Mouse (Mus musculus) hindbrain, embryonic 14.5 days (tissue): Measurements from ENCODE around the gene AI661453. TPM values are rescaled to one million over a fixed set of nuclear protein-coding genes. Genes with fewer than 3 reads are reported as not detected.

Experiments used
- ATAC-seq: fragments of 200-750 bp; cut with Nextera tagmentation; 2 replicates; pipeline ENCODE4 v1.8.0; 2017; ENCODE audit warnings: moderate number of reproducible peaks, mild to moderate bottlenecking, moderate TSS enrichment, moderate library complexity; ENCODE audit not compliant: low FRiP score
- DNase-seq: peaks from one replicate; pipeline ENCODE4 v3.0.0-alpha.2; 2015; ENCODE audit warnings: low spot score
- H3K27ac ChIP-seq: fragments of 300-500 bp; sonication (generic); 2 replicates; pipeline ENCODE4 v1.5.1; 2014; ENCODE audit warnings: mild to moderate bottlenecking, moderate library complexity
- H3K27me3 ChIP-seq: fragments of 300-500 bp; sonication (generic); 2 replicates; pipeline ENCODE4 v1.6.1; 2014; ENCODE audit warnings: mild to moderate bottlenecking, low read length, mixed read lengths; ENCODE audit not compliant: control insufficient read depth, insufficient read depth
- H3K36me3 ChIP-seq: fragments of 300-500 bp; sonication (generic); replicated peaks from 2 replicates; pipeline ENCODE4 v1.6.1; 2014; ENCODE audit not compliant: control insufficient read depth, insufficient read depth
- H3K4me1 ChIP-seq: fragments of 300-500 bp; sonication (generic); replicated peaks from 2 replicates; pipeline ENCODE4 v1.6.1; 2014; ENCODE audit warnings: antibody characterized with exemption, low read length, mixed read lengths; ENCODE audit not compliant: control insufficient read depth, insufficient read depth
- H3K4me2 ChIP-seq: fragments of 300-500 bp; sonication (generic); replicated peaks from 2 replicates; pipeline ENCODE4 v1.6.1; 2014; ENCODE audit warnings: mild to moderate bottlenecking, moderate library complexity
- H3K4me3 ChIP-seq: fragments of 300-500 bp; sonication (generic); replicated peaks from 2 replicates; pipeline ENCODE4 v1.5.1; 2014; ENCODE audit warnings: mild to moderate bottlenecking, low read length
- H3K9ac ChIP-seq: fragments of 300-500 bp; sonication (generic); 2 replicates; pipeline ENCODE4 v1.6.1; 2014
- H3K9me3 ChIP-seq: fragments of 300-500 bp; sonication (generic); 2 replicates; pipeline ENCODE4 v1.6.1; 2016; ENCODE audit warnings: low read length; ENCODE audit not compliant: control insufficient read depth
- WGBS: fragments of 180-500 bp; shearing (Covaris S2); extraction: QIAGEN DNeasy Blood & Tissue Kit; methylation state at CpG from one replicate; pipeline ENCODE4 v1.1.7; 2014; 5-methylcytosine and 5-hydroxymethylcytosine counted together
- polyA plus RNA-seq: library from polyadenylated mRNA; unstranded; fragments of >200 nt; fragmentation: Nextera tagmentation; extraction: Ambion mirVana; gene quantifications from 2 replicates; pipeline ENCODE4 v1.2.1, GENCODE M21; 2014

AI661453 gene
- polyA plus RNA-seq, 1 experiment from 2014 or later, result 0.23 TPM

DNA sequence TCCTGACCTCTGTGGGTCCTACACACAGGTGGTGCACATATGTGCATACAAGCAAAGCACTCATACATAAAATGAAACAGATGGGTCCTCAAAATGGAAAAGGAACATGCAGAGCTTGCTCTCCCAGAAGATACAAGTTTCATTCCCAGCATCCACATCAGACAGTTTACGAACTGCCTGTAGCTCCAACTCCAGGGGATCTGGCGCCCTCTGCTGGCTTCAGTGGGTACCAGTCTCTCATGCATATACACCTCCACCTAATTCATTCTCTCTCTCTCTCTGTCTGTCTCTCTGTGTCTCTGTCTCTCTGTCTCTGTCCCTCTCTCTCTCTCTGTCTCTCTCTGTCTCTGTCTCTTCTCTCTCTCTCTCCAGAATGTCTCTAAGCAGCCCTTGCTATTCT, 46.0 kb downstream of the AI661453 start:
- no peak for ATAC-seq
- 0 out of 2 replicates have a peak, but pooled peaks cover under 1% of the 10 kb centered on the region for H3K36me3 ChIP-seq
- H3K27me3 ChIP-seq, result no peaks in the 10 kb centered on the region
- no peaks in the 10 kb centered on the region for H3K4me1 ChIP-seq
- no peak overlapping the region for H3K4me2 ChIP-seq
- DNase-seq, result peak; percentile 63
- H3K4me3 ChIP-seq, result no peak overlapping the region
- 37% methylated on average over 2 of the region's 2 CpGs for WGBS
- H3K9ac ChIP-seq, result no peak overlapping the region
- no peak overlapping the region for H3K27ac ChIP-seq
- H3K9me3 ChIP-seq, result no peaks in the 10 kb centered on the region

DNA sequence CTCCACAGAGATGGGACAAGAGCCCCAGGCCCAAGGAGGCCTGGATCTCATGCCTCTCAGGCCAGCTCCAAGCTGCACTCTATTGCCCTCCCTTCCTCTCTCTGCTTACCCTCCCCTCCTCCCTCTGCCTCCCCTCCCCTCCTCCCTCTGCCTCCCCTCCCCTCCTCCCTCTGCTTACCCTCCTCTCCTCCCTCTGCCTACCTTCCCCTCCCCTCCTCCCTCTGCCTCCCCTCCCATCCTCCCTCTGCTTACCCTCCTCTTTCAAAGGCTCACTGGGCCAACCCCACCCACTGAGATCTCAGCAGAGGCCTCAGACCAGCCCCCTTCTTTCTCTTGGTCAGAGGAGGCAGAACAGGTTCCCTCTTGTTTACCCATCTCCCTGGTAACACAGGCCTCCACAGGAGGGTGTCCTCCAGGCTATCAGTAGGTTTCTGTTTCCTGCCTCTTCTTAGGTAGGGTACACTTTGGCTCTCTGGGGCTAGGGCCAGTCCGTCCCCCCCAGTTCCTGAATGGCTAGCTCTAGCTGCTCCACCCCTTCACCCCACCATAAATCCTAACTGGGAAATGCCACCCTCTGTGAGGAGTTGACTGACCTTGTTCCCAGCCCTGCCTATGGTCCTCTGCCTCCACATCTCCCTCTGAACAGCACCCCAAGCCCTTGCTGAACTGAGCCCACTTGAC, 48.0 kb downstream of the AI661453 start:
- Histone ChIP-seq H3K4me3 (no peak overlapping the region), H3K27ac (no peak overlapping the region), H3K9ac (no peak overlapping the region), H3K4me1 (no peaks in the 10 kb centered on the region), H3K4me2 (no peak overlapping the region), H3K9me3 (no peaks in the 10 kb centered on the region), H3K36me3 (peaks cover 14% of the 10 kb centered on the region; the same call in 1 of the 2 replicates), H3K27me3 (no peaks in the 10 kb centered on the region)
- DNase-seq (no peak), ATAC-seq (peak; percentile 41; the same call in 1 of the 2 replicates)
- WGBS, result 23% methylated on average over 1 of the region's 1 CpGs

DNA sequence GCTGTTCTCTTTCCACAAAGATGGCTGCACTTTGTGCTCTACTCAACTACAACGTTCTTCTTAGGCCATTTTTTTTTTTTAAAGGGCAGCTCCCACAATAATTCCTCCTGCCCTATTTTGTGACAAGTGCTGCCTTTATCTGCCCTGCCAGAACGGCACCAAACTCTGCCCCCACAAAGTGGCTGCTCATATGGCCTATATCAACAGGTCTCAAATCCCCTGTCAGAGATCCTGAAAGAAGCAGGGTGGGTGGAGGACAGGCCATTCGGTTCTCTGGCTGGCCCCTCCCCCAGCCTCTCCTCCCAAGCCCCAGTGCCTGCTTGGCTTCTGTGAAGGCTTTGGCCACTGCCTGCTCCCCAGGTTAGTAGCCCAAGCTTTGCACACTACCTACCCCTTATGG, 48.6 kb downstream of the AI661453 start:
- Histone ChIP-seq H3K9ac (no peak overlapping the region), H3K9me3 (no peaks in the 10 kb centered on the region), H3K27me3 (no peaks in the 10 kb centered on the region), H3K27ac (no peak overlapping the region), H3K4me2 (no peak overlapping the region), H3K36me3 (peaks cover 19% of the 10 kb centered on the region), H3K4me3 (no peak overlapping the region), H3K4me1 (no peaks in the 10 kb centered on the region)
- no peak for ATAC-seq
- WGBS, result 11% methylated on average over 3 of the region's 3 CpGs
- DNase-seq, result no peak

DNA sequence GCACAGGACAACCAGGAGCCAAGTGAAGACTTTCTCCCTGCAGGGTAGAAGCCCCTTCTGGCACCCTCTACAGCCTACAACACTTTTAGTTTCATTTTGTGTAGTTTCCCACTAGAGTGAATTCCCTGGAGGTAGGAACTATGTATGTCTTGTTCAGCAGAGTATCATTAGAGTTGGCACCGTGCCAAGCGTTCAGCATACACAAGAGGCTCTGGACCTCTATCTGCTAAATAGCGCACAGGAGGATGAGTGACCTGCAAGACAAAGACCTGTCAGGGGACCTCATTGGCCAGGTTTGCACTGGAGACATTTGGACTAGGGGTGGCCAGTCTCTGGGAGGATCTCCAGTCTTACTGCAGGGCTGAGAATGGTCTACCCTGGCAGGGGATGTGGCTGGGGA, 49.4 kb downstream of the AI661453 start:
- no peak for ATAC-seq
- peaks cover 27% of the 10 kb centered on the region for H3K36me3 ChIP-seq
- DNase-seq, result no peak
- no peak overlapping the region for H3K4me2 ChIP-seq
- H3K27ac ChIP-seq, result no peak overlapping the region
- 80% methylated on average over 3 of the region's 3 CpGs for WGBS
- no peaks in the 10 kb centered on the region for H3K27me3 ChIP-seq
- no peak overlapping the region for H3K9ac ChIP-seq
- no peaks in the 10 kb centered on the region for H3K9me3 ChIP-seq
- H3K4me1 ChIP-seq, result no peaks in the 10 kb centered on the region
- H3K4me3 ChIP-seq, result no peak overlapping the region

DNA sequence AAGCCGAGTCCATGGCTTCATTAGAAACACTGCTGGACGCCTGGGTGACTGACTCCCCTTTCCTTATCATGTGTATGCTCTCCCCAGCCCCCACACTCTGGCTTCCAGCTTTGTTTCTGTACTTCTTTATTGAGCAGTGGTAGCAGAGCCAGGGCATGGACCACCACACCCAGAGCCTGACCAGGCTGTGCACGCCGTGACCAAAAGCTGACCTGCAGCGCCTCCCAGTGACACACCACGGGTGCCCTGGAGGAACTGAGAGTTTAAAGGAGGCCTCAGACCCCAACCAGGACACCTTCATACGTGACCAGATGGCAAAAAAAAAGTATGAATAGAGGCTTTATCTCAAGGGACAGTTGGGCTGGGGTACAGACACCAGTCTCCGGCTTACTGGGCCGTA, 54.4 kb downstream of the AI661453 start:
- peaks cover 76% of the 10 kb centered on the region for H3K36me3 ChIP-seq
- H3K27ac ChIP-seq, result no peak overlapping the region
- DNase-seq (no peak), ATAC-seq (no peak)
- H3K4me3 ChIP-seq, result no peak overlapping the region
- WGBS, result 80% methylated on average over 9 of the region's 9 CpGs
- H3K27me3 ChIP-seq, result no peaks in the 10 kb centered on the region
- H3K9me3 ChIP-seq, result no peaks in the 10 kb centered on the region
- H3K4me1 ChIP-seq, result no peaks in the 10 kb centered on the region
- H3K4me2 ChIP-seq, result no peak overlapping the region
- H3K9ac ChIP-seq, result no peak overlapping the region

DNA sequence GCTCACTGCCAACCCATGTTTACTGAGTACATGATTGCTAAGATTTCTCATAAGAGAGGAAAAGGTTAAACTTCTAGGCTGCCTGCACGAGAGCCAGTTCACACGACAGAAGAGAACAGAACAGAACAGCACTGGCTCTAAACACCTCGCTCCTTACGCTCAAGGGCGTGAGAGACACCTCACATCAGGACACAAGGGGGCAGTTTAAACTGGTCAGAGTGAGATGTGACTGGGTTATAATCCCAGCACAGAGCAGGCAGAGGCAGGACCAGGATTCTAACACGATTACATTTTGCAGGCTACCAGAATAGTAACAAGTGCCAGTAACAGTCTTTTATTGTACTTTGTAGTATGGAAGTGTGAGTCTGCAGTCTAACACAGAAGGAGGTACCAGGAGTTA, 56.3 kb downstream of the AI661453 start:
- Histone ChIP-seq H3K4me3 (no peak overlapping the region), H3K9ac (no peak overlapping the region), H3K4me1 (no peaks in the 10 kb centered on the region), H3K9me3 (no peaks in the 10 kb centered on the region), H3K27ac (no peak overlapping the region), H3K27me3 (no peaks in the 10 kb centered on the region), H3K4me2 (no peak overlapping the region), H3K36me3 (peaks cover 86% of the 10 kb centered on the region)
- DNase-seq, result no peak
- WGBS, result 89% methylated on average over 6 of the region's 6 CpGs
- no peak for ATAC-seq

DNA sequence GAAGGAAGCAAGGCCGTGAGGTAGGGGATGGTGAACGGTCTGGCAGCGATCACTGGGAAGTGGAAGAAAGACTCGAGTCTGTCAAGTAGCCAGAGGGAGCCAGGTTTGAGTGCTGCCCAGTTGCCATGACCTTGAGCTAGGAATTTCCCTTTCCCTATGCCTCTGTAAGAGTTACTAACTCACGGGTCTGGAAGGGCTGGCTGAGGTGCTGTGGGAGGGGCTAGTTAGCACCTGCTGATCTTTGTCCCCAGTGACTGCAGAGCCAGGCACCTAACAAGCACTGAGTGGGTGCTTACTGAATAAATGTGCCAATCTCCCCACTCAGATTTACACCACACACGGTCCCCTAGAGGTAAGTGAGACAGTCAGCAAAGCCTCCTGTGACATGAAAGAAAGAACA, 57.2 kb downstream of the AI661453 start:
- no peaks in the 10 kb centered on the region for H3K4me1 ChIP-seq
- ATAC-seq (no peak), DNase-seq (no peak)
- no peaks in the 10 kb centered on the region for H3K27me3 ChIP-seq
- H3K27ac ChIP-seq, result no peak overlapping the region
- H3K36me3 ChIP-seq, result peaks cover 91% of the 10 kb centered on the region
- H3K4me2 ChIP-seq, result no peak overlapping the region
- no peak overlapping the region for H3K4me3 ChIP-seq
- H3K9me3 ChIP-seq, result no peaks in the 10 kb centered on the region
- 90% methylated on average over 6 of the region's 6 CpGs for WGBS
- H3K9ac ChIP-seq, result no peak overlapping the region

DNA sequence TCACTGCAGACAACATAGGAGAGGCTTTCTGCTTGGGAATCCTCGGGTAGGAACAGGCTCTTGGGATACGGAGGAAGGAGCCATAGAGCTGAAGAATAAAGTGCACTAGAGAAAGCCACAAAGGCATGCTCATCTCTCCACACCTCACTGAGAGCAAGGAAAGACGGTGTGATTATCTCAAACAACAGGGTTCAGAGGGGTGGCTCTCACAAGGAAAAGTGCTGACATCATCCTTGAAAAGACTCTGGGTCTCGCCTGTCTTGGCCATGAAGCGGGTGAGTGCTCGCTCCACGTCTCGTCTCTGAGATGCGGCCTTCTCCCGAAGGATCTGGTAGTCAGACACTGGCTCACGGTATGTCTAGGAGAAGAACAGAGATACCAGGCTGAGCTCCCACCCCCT, 57.7 kb downstream of the AI661453 start:
- Histone ChIP-seq H3K36me3 (peaks cover 91% of the 10 kb centered on the region), H3K9me3 (no peaks in the 10 kb centered on the region), H3K4me3 (no peak overlapping the region), H3K27ac (no peak overlapping the region), H3K27me3 (no peaks in the 10 kb centered on the region), H3K9ac (no peak overlapping the region), H3K4me1 (no peaks in the 10 kb centered on the region), H3K4me2 (no peak overlapping the region)
- WGBS, result 93% methylated on average over 11 of the region's 11 CpGs
- DNase-seq (no peak), ATAC-seq (no peak)

DNA sequence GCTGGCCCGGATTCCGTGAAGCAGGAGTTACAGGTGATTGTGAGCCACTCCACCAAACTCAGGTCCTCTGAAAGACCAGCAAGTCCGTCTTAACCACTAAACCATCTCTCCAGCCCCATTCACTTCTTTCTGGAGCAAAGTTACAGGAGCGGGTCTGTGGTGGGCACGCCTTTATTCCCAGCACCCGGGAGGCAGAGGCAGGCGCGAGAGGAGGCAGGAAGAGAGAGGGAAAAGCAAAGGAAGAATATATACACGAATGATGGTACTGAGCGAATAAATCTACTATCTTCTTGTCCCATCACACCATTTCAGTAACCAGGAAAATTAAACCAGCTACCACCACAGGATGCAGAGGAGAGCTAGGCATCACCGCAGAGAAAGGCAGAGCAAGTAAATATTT, 65.1 kb downstream of the AI661453 start:
- H3K27ac ChIP-seq, result no peak overlapping the region; the same call in 1 of the 2 replicates

More for the DNA sequence above, 65.1 kb downstream of the AI661453 start:
- Histone ChIP-seq H3K9ac (peak overlapping the region; percentile 69), H3K4me2 (peak overlapping the region; percentile 91), H3K27me3 (no peaks in the 10 kb centered on the region), H3K4me3 (peak overlapping the region; percentile 81), H3K9me3 (no peaks in the 10 kb centered on the region), H3K36me3 (peaks cover 36% of the 10 kb centered on the region), H3K4me1 (peaks cover 15% of the 10 kb centered on the region)
- DNase-seq (no peak), ATAC-seq (no peak)
- 7% methylated on average over 11 of the region's 11 CpGs for WGBS
